Mouse (Mus musculus): ENCODE measurements around the gene Blvra.

Gene Blvra

GRCm38 (mm10) chr2:127136979-127137378 lies 66.5 kb downstream of the Blvra start:
- DNase-seq (ENCODE audit: low read depth, low spot score) = peak; percentile 83

GRCm38 (mm10) chr2:127137838-127138420 lies 67.5 kb downstream of the Blvra start:
- no peak for DNase-seq (ENCODE audit: low read depth, low spot score)

GRCm38 (mm10) chr2:127138449-127138848 lies 68.0 kb downstream of the Blvra start:
- DNase-seq (ENCODE audit: low read depth, low spot score) = no peak

- no peak for DNase-seq (ENCODE audit: low read depth, low spot score)
These were observed 68.6 kb downstream of the Blvra start for GRCm38 (mm10) chr2:127139094-127139493.

GRCm38 (mm10) chr2:127139605-127140004 lies 69.1 kb downstream of the Blvra start:
- no peak for DNase-seq (ENCODE audit: low read depth, low spot score)

- DNase-seq (ENCODE audit: low read depth, low spot score) = no peak
These were observed 69.5 kb downstream of the Blvra start for GRCm38 (mm10) chr2:127140011-127140410.

GRCm38 (mm10) chr2:127142031-127142430 lies 71.6 kb downstream of the Blvra start:
- DNase-seq (ENCODE audit: low read depth, low spot score) = no peak

GRCm38 (mm10) chr2:127142577-127143157 lies 72.2 kb downstream of the Blvra start:
- no peak for DNase-seq (ENCODE audit: low read depth, low spot score)

GRCm38 (mm10) chr2:127143158-127144063 lies 72.9 kb downstream of the Blvra start, which contains the start of gene Itpripl1:
Itpripl1 (minus strand) TSS chr2:127143442.
- peak; percentile 51 for DNase-seq (ENCODE audit: low read depth, low spot score)

GRCm38 (mm10) chr2:127145699-127146098 lies 75.2 kb downstream of the Blvra start:
- DNase-seq (ENCODE audit: low read depth, low spot score) = no peak

Measured in forelimb bud, embryonic 11.5 days (tissue).